Mouse (Mus musculus) c-Kit-positive CD71-negative TER-119-negative erythroid progenitor cells, embryonic 14.5 days (primary cell): ENCODE measurements around the gene Olfr390.

Source experiments
- DNase-seq: peaks from one replicate; pipeline ENCODE4 v3.0.0-alpha.2; 2013; ENCODE audit warnings: low read depth

The Olfr390 gene

GRCm38 (mm10) chr11:73782664-73783063, at the start of gene Olfr390:
Olfr390 (plus strand) TSS chr11:73782964.
- DNase-seq: no peak

GRCm38 (mm10) chr11:73759115-73759514, 23.6 kb upstream of the Olfr390 start:
- no peak for DNase-seq

- DNase-seq: no peak
Measured at GRCm38 (mm10) chr11:73780613-73781012, 2.2 kb upstream of the Olfr390 start, which contains the start of gene Olfr389. Olfr389 (minus strand) TSS chr11:73780713.

- no peak for DNase-seq
Measured at GRCm38 (mm10) chr11:73802952-73803351, 20.2 kb downstream of the Olfr390 start, which contains the start of gene Olfr391-ps. Olfr391-ps (minus strand) TSS chr11:73803052.

GRCm38 (mm10) chr11:73816949-73817348, 34.2 kb downstream of the Olfr390 start, which contains the start of gene Olfr392:
Olfr392 (minus strand) TSS chr11:73817049.
- DNase-seq: no peak
